In genomic region chr4:136602018-136602554, GRCm38 (mm10) we compare ENCODE assay signal across 8 mouse cellular contexts. TPM values are rescaled to one million over a fixed set of nuclear protein-coding genes. Genes with fewer than 3 reads are reported as not detected.
DNase-seq lines count a peak whose midpoint lies in the region; ATAC-seq and TF ChIP-seq lines count a peak whose summit lies in the region.

No protein-coding gene starts in this region.

- peak overlapping the region; percentile 29; the same call in 1 of the 2 replicates for H3K27ac ChIP-seq in CH12.LX (ENCODE audit: insufficient read depth, low read depth)
- peak overlapping the region; percentile 98 for H3K27ac ChIP-seq in embryonic facial prominence, embryonic 10.5 days (replicated peaks)
- H3K27ac ChIP-seq in heart, embryonic 11.5 days (ENCODE audit: low read depth, low read length) = peak overlapping the region; percentile 90
- peak overlapping the region; percentile 90 for H3K27ac ChIP-seq in lung, embryonic 14.5 days (ENCODE audit: low read depth)

- no peak for TF ChIP-seq RAD21 in CH12.LX (IDR thresholded peaks at IDR 0.05; ENCODE audit: low read depth, low read length)

- H3K9me3 ChIP-seq in CH12.LX (replicated peaks; ENCODE audit: low read length) = no peaks in the 10 kb centered on the region
- no peaks in the 10 kb centered on the region for H3K9me3 ChIP-seq in embryonic facial prominence, embryonic 10.5 days
- no peaks in the 10 kb centered on the region for H3K9me3 ChIP-seq in heart, embryonic 11.5 days (replicated peaks; ENCODE audit: control insufficient read depth, low read length)
- H3K9me3 ChIP-seq in lung, embryonic 14.5 days (ENCODE audit: low read depth, low read length) = no peaks in the 10 kb centered on the region

- peak overlapping the region; percentile 67 to 86 (median 83) for H3K4me3 ChIP-seq in CH12.LX (replicated peaks in 1 of 3; ENCODE audit: low read depth in 2 of 3, low read length in 2 of 3, poor library complexity in 1 of 3)
- peak overlapping the region; percentile 99 for H3K4me3 ChIP-seq in embryonic facial prominence, embryonic 10.5 days
- peak overlapping the region; percentile 100 for H3K4me3 ChIP-seq in heart, embryonic 11.5 days (ENCODE audit: low read depth, low read length)
- peak overlapping the region; percentile 99 for H3K4me3 ChIP-seq in lung, embryonic 14.5 days (ENCODE audit: low read depth, low read length)

- in situ Hi-C loops in CH12.LX (cut with MboI; ENCODE audit: low pct_ligation_motif_present, low pct_unique_long_range_greater_than_20kb, low sequenced_read_pairs) = loop anchor here (25.0 kb wide), 1 partner anchor 365 kb away; the partner anchor contains the start of gene Tcea3

- TF ChIP-seq EP300 in CH12.LX (IDR thresholded peaks at IDR 0.05; ENCODE audit: low read length) = no peak

- DNase-seq in CH12.LX (ENCODE audit: extremely low read depth) = peak; percentile 47
- DNase-seq in adrenal gland, adult 8-10 months = peak; percentile 26
- peak; percentile 76 for DNase-seq in embryonic facial prominence, embryonic 10.5 days (ENCODE audit: low spot score)
- peak; percentile 58 for DNase-seq in kidney, postnatal 10 days
- DNase-seq in lung, embryonic 14.5 days = peak; percentile 55
- peak; percentile 56 for DNase-seq in ovary, postnatal 36 days (ENCODE audit: low spot score)
- DNase-seq in urinary bladder, postnatal 36 days (ENCODE audit: low spot score in 2 of 2) = peak; percentile 28 to 52

- under 1% methylated on average over 68 of the region's 68 CpGs for WGBS in embryonic facial prominence, embryonic 10.5 days
- under 1% methylated on average over 55 of the region's 68 CpGs for WGBS in heart, embryonic 11.5 days (ENCODE audit: insufficient replicate concordance)
- under 1% methylated on average over 57 of the region's 68 CpGs for WGBS in lung, embryonic 14.5 days

- H3K27me3 ChIP-seq in CH12.LX (replicated peaks) = no peaks in the 10 kb centered on the region
- H3K27me3 ChIP-seq in embryonic facial prominence, embryonic 10.5 days (replicated peaks; ENCODE audit: low read depth, poor library complexity, severe bottlenecking) = no peaks in the 10 kb centered on the region
- no peaks in the 10 kb centered on the region for H3K27me3 ChIP-seq in heart, embryonic 11.5 days (ENCODE audit: control insufficient read depth, insufficient read depth, low read length)
- H3K27me3 ChIP-seq in lung, embryonic 14.5 days (ENCODE audit: insufficient read depth, low read length) = no peaks in the 10 kb centered on the region

- dilution Hi-C loops in CH12.LX (cut with MboI; ENCODE audit: extremely low pct_ligation_motif_present, extremely low pct_unique_long_range_greater_than_20kb, low sequenced_read_pairs) = no loop called here

- peak overlapping the region; percentile 96; the same call in 1 of the 2 replicates for H3K4me2 ChIP-seq in CH12.LX (ENCODE audit: insufficient read depth, low read depth, poor library complexity, severe bottlenecking)
- H3K4me2 ChIP-seq in heart, embryonic 11.5 days = peak overlapping the region; percentile 73
- H3K4me2 ChIP-seq in lung, embryonic 14.5 days = peak overlapping the region; percentile 64

- peak; percentile 53 for ATAC-seq in heart, embryonic 11.5 days (replicated peaks; ENCODE audit: insufficient number of reproducible peaks, low FRiP score, low TSS enrichment)
- peak; percentile 61 for ATAC-seq in lung, embryonic 14.5 days (ENCODE audit: insufficient read depth)

- peaks cover 7 to 21% of the 10 kb centered on the region in 2 experiments for H3K4me1 ChIP-seq in CH12.LX (ENCODE audit: control insufficient read depth in 1 of 2, insufficient read depth in 2 of 2)
- peaks cover 15% of the 10 kb centered on the region for H3K4me1 ChIP-seq in embryonic facial prominence, embryonic 10.5 days
- H3K4me1 ChIP-seq in heart, embryonic 11.5 days (ENCODE audit: control insufficient read depth, insufficient read depth, low read length) = peaks cover 14% of the 10 kb centered on the region
- peaks cover 8% of the 10 kb centered on the region for H3K4me1 ChIP-seq in lung, embryonic 14.5 days (ENCODE audit: insufficient read depth)

- H3K9ac ChIP-seq in CH12.LX (ENCODE audit: insufficient read depth, low read depth) = peak overlapping the region; percentile 99
- peak overlapping the region; percentile 99 for H3K9ac ChIP-seq in heart, embryonic 11.5 days (ENCODE audit: low read depth, low read length)
- H3K9ac ChIP-seq in lung, embryonic 14.5 days = peak overlapping the region; percentile 99

- TF ChIP-seq CTCF in CH12.LX (conservative IDR thresholded peaks at IDR 0.05 in 1 of 2, IDR thresholded peaks at IDR 0.05 in 1 of 2; ENCODE audit: low read depth in 2 of 2, low read length in 2 of 2) = no peak
- TF ChIP-seq CTCF in lung, embryonic 14.5 days (IDR thresholded peaks at IDR 0.05; ENCODE audit: low read depth) = no peak

- peaks cover 50% of the 10 kb centered on the region for H3K79me2 ChIP-seq in CH12.LX (replicated peaks; ENCODE audit: control insufficient read depth, extremely low read depth, insufficient read depth, poor library complexity, severe bottlenecking)

- TF ChIP-seq POLR2A in CH12.LX (IDR thresholded peaks at IDR 0.05; ENCODE audit: low read depth, low read length) = no peak

- peaks cover 0 to 14% of the 10 kb centered on the region in 2 experiments for H3K36me3 ChIP-seq in CH12.LX (replicated peaks in 1 of 2; ENCODE audit: control insufficient read depth in 1 of 2, insufficient read depth in 1 of 2, low read length in 1 of 2)
- H3K36me3 ChIP-seq in embryonic facial prominence, embryonic 10.5 days (replicated peaks) = peaks cover 26% of the 10 kb centered on the region
- no peaks in the 10 kb centered on the region for H3K36me3 ChIP-seq in heart, embryonic 11.5 days (ENCODE audit: control insufficient read depth, insufficient read depth, low read length)
- no peaks in the 10 kb centered on the region for H3K36me3 ChIP-seq in lung, embryonic 14.5 days (ENCODE audit: insufficient read depth)

TF ChIP-seq in CH12.LX, 34 proteins besides CTCF, POLR2A, EP300 and RAD21:
- TF ChIP-seq UBTF (IDR thresholded peaks at IDR 0.05; ENCODE audit: low read depth, low read length) (peak; percentile 75; the same call in 1 of the 2 replicates), BHLHE40 (IDR thresholded peaks at IDR 0.05; ENCODE audit: low read depth, low read length) (no peak)

RNA-seq across cellular contexts. Expression of gene Kdm1a, which starts 0.4 kb away (rescaled TPM):
- total RNA-seq in CH12.LX (2012; rRNA removed) = 49.6 and 51.3 TPM in 2 replicates
- 85.1 and 88.2 TPM in 2 replicates for total RNA-seq in CH12.LX (2014; rRNA removed)
- 69.4 and 71.7 TPM in 2 replicates for polyA plus RNA-seq in CH12.LX (2012; ENCODE audit: insufficient read length, low read depth)
- 10 to 100 TPM; 45.5 to 57.8 (median 49.5) TPM for total RNA-seq in adrenal gland, adult 8-10 months (2022)
- 54.2 and 56.1 TPM in 2 replicates for polyA plus RNA-seq in embryonic facial prominence, embryonic 10.5 days (2016; fragmentation: Nextera tagmentation; extraction: Ambion mirVana)
- 38.9 and 41.1 TPM in 2 replicates for polyA plus RNA-seq in heart, embryonic 11.5 days (2014; fragmentation: Nextera tagmentation; extraction: Ambion mirVana)
- 56.5 and 58.8 TPM in 2 replicates for polyA plus RNA-seq in lung, embryonic 14.5 days (2014; fragmentation: Nextera tagmentation; extraction: Ambion mirVana)

RNA-seq across cellular contexts. Expression of gene Tex46, which starts 8.2 kb away (rescaled TPM):
- total RNA-seq in CH12.LX (2012; rRNA removed) = not detected in 2 replicates
- total RNA-seq in CH12.LX (2014; rRNA removed) = not detected in 2 replicates
- not detected in 2 replicates for polyA plus RNA-seq in CH12.LX (2012; ENCODE audit: insufficient read length, low read depth)
- total RNA-seq in adrenal gland, adult 8-10 months (2022) = not detected
- polyA plus RNA-seq in embryonic facial prominence, embryonic 10.5 days (2016; fragmentation: Nextera tagmentation; extraction: Ambion mirVana) = not detected in 2 replicates
- polyA plus RNA-seq in heart, embryonic 11.5 days (2014; fragmentation: Nextera tagmentation; extraction: Ambion mirVana) = not detected in 2 replicates
- not detected in 2 replicates for polyA plus RNA-seq in lung, embryonic 14.5 days (2014; fragmentation: Nextera tagmentation; extraction: Ambion mirVana)

RNA-seq across cellular contexts. Expression of gene Lactbl1, which starts 20.3 kb away (rescaled TPM):
- total RNA-seq in CH12.LX (2012; rRNA removed) (0.04 TPM in 1 of 2 replicates, not detected in the other), CH12.LX (2014; rRNA removed) (not detected in 2 replicates)
- not detected in 2 replicates for polyA plus RNA-seq in CH12.LX (2012; ENCODE audit: insufficient read length, low read depth)
- not detected for total RNA-seq in adrenal gland, adult 8-10 months (2022)
- not detected in 2 replicates for polyA plus RNA-seq in embryonic facial prominence, embryonic 10.5 days (2016; fragmentation: Nextera tagmentation; extraction: Ambion mirVana)
- not detected in 2 replicates for polyA plus RNA-seq in heart, embryonic 11.5 days (2014; fragmentation: Nextera tagmentation; extraction: Ambion mirVana)
- not detected in 2 replicates for polyA plus RNA-seq in lung, embryonic 14.5 days (2014; fragmentation: Nextera tagmentation; extraction: Ambion mirVana)

Comparison
In these comparisons a context has a peak if more than half of its experiments do, and no peak if none do; other contexts are left out.
1. Peak in every context shown above with its lines: DNase-seq, ATAC-seq, H3K4me3 ChIP-seq and H3K27ac ChIP-seq.
2. DNase-seq: peak in every context shown above with its lines; median percentile 76 in embryonic facial prominence, embryonic 10.5 days; 58 in kidney, postnatal 10 days; 56 in ovary, postnatal 36 days; 55 in lung, embryonic 14.5 days; 47 in CH12.LX; 40 in urinary bladder, postnatal 36 days; 26 in adrenal gland, adult 8-10 months.
3. H3K27ac ChIP-seq: peak in every context shown above with its lines; median percentile 98 in embryonic facial prominence, embryonic 10.5 days; 90 in heart, embryonic 11.5 days; 90 in lung, embryonic 14.5 days; 29 in CH12.LX.